Mouse (Mus musculus): ENCODE results near the gene Gpr161. TPM values are rescaled to one million over a fixed set of nuclear protein-coding genes. Genes with fewer than 3 reads are reported as not detected.
A peak's percentile ranks its signal among the peaks of the same experiment; 100 is the strongest.

Gene Gpr161
- 2.2 and 2.5 TPM in 2 replicates for polyA plus RNA-seq (2014; fragmentation: Nextera tagmentation; extraction: Ambion mirVana)

- H3K4me2 ChIP-seq (ENCODE audit: low read depth, low read length, severe bottlenecking), result no peak within 1 kb of the TSS
- H3K27me3 ChIP-seq (ENCODE audit: control insufficient read depth, insufficient read depth, low read length), result no peaks in the 10 kb centered on the region
- H3K4me3 ChIP-seq (ENCODE audit: low read depth, low read length), result no peak within 1 kb of the TSS
- no peaks in the 10 kb centered on the region for H3K9me3 ChIP-seq (ENCODE audit: control insufficient read depth, low read length)
- H3K36me3 ChIP-seq (ENCODE audit: control insufficient read depth, insufficient read depth, low read length), result no peaks in the 10 kb centered on the region
- ATAC-seq (replicated peaks; ENCODE audit: low FRiP score), result no peak
- DNase-seq (ENCODE audit: low spot score), result no peak
- no peak within 1 kb of the TSS for H3K27ac ChIP-seq (ENCODE audit: low read depth, low read length)
- 86% methylated on average over 1 of the region's 1 CpGs for WGBS
- no peak within 1 kb of the TSS for H3K9ac ChIP-seq (ENCODE audit: low read length)
- H3K4me1 ChIP-seq (replicated peaks; ENCODE audit: control insufficient read depth, insufficient read depth, low read length), result no peaks in the 10 kb centered on the region
Measured at GRCm38 (mm10) chr1:165295489-165295888, at the start of gene Gpr161. Gene Gpr161, plus strand, starts transcription at chr1:165295789.

DNA sequence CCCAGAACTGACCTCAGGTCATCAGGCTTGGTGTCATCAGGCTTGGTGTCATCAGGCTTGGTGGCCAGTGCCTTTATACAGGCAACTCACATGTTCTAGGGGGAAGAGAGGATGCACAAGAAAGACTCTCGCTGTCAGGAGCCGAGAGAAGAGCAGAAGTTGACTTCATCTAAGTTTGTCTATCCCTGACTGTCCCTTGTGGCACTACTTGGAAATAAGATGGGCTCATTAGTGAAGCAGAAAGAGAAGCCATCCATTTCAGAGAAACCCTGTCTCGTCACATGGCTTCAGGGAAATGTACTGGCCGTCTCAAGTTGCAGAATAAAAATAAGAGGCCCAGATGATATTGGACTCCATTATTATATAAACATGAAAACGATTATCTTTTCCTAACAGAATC, 49.0 kb upstream of the Gpr161 start:
- Histone ChIP-seq H3K9me3 (ENCODE audit: control insufficient read depth, low read length) (no peaks in the 10 kb centered on the region), H3K4me1 (replicated peaks; ENCODE audit: control insufficient read depth, insufficient read depth, low read length) (no peaks in the 10 kb centered on the region), H3K9ac (ENCODE audit: low read length) (no peak overlapping the region), H3K27ac (ENCODE audit: low read depth, low read length) (no peak overlapping the region), H3K27me3 (ENCODE audit: control insufficient read depth, insufficient read depth, low read length) (no peaks in the 10 kb centered on the region), H3K4me2 (ENCODE audit: low read depth, low read length, severe bottlenecking) (no peak overlapping the region), H3K36me3 (ENCODE audit: control insufficient read depth, insufficient read depth, low read length) (no peaks in the 10 kb centered on the region), H3K4me3 (ENCODE audit: low read depth, low read length) (no peak overlapping the region)
- DNase-seq (ENCODE audit: low spot score) (no peak), ATAC-seq (replicated peaks; ENCODE audit: low FRiP score) (no peak)
- 88% methylated on average over 5 of the region's 5 CpGs for WGBS

DNA sequence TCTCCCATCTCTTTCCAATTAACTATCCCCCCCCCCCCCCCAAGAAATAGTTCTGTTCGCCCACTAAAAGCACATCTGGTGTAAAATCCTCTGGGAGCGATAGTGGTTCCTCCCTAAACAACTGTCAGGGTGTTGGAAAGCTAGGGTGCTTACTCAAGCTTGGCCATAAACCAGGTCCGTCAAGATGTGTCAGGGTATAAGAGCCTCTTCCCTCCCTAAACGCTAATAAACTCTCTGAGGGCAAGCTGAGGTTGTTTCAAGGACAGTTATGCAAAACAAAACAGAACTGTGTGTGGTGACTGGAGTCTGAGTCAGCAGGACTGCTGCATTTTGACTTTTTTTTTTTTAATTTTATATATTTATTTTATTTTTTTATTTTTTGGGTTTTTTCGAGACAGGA, 48.5 kb upstream of the Gpr161 start:
- Histone ChIP-seq H3K36me3 (ENCODE audit: control insufficient read depth, insufficient read depth, low read length) (no peaks in the 10 kb centered on the region), H3K4me2 (ENCODE audit: low read depth, low read length, severe bottlenecking) (no peak overlapping the region), H3K4me1 (replicated peaks; ENCODE audit: control insufficient read depth, insufficient read depth, low read length) (no peaks in the 10 kb centered on the region), H3K4me3 (ENCODE audit: low read depth, low read length) (no peak overlapping the region), H3K9me3 (ENCODE audit: control insufficient read depth, low read length) (no peaks in the 10 kb centered on the region), H3K27ac (ENCODE audit: low read depth, low read length) (no peak overlapping the region), H3K9ac (ENCODE audit: low read length) (no peak overlapping the region), H3K27me3 (ENCODE audit: control insufficient read depth, insufficient read depth, low read length) (no peaks in the 10 kb centered on the region)
- DNase-seq (ENCODE audit: low spot score), result no peak
- 85% methylated on average over 5 of the region's 5 CpGs for whole genome bisulfite sequencing
- ATAC-seq (replicated peaks; ENCODE audit: low FRiP score), result no peak

- Histone ChIP-seq H3K9me3 (ENCODE audit: control insufficient read depth, low read length) (no peaks in the 10 kb centered on the region), H3K4me3 (ENCODE audit: low read depth, low read length) (no peak overlapping the region), H3K27me3 (ENCODE audit: control insufficient read depth, insufficient read depth, low read length) (no peaks in the 10 kb centered on the region), H3K9ac (ENCODE audit: low read length) (no peak overlapping the region), H3K27ac (ENCODE audit: low read depth, low read length) (no peak overlapping the region), H3K36me3 (ENCODE audit: control insufficient read depth, insufficient read depth, low read length) (no peaks in the 10 kb centered on the region), H3K4me1 (replicated peaks; ENCODE audit: control insufficient read depth, insufficient read depth, low read length) (no peaks in the 10 kb centered on the region), H3K4me2 (ENCODE audit: low read depth, low read length, severe bottlenecking) (no peak overlapping the region)
- DNase-seq (ENCODE audit: low spot score) (no peak), ATAC-seq (replicated peaks; ENCODE audit: low FRiP score) (no peak)
- WGBS, result 96% methylated on average over 3 of the region's 3 CpGs
Measured at GRCm38 (mm10) chr1:165247788-165248187, 47.8 kb upstream of the Gpr161 start.

GRCm38 (mm10) chr1:165248842-165249241, 46.7 kb upstream of the Gpr161 start:
- no peaks in the 10 kb centered on the region for H3K36me3 ChIP-seq (ENCODE audit: control insufficient read depth, insufficient read depth, low read length)
- DNase-seq (ENCODE audit: low spot score) (no peak), ATAC-seq (replicated peaks; ENCODE audit: low FRiP score) (no peak)
- H3K9ac ChIP-seq (ENCODE audit: low read length), result no peak overlapping the region
- no peaks in the 10 kb centered on the region for H3K4me1 ChIP-seq (replicated peaks; ENCODE audit: control insufficient read depth, insufficient read depth, low read length)
- WGBS, result 60% methylated on average over 4 of the region's 4 CpGs
- H3K27ac ChIP-seq (ENCODE audit: low read depth, low read length), result no peak overlapping the region
- H3K4me2 ChIP-seq (ENCODE audit: low read depth, low read length, severe bottlenecking), result no peak overlapping the region
- H3K4me3 ChIP-seq (ENCODE audit: low read depth, low read length), result no peak overlapping the region
- no peaks in the 10 kb centered on the region for H3K27me3 ChIP-seq (ENCODE audit: control insufficient read depth, insufficient read depth, low read length)
- no peaks in the 10 kb centered on the region for H3K9me3 ChIP-seq (ENCODE audit: control insufficient read depth, low read length)

DNA sequence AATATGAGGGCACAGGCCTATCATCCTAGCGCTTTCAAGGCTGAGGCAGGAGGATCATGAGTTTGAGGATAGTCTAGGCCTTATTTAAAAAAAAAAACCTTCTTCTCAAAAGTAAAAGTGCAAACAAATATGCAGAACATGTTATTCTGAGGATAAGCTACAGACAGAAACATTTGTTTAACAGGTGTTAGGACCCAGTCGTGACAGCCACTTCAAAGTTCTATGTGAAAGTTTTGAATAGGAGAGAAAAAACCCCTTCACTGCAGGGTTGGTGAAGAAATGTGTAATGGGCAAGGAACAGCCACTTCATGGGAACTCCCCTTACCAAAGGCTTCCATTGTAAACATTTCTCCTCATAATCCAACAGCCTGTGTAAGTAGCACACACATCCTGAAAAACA, 45.0 kb upstream of the Gpr161 start:
- H3K27ac ChIP-seq (ENCODE audit: low read depth, low read length), result no peak overlapping the region
- H3K9ac ChIP-seq (ENCODE audit: low read length), result no peak overlapping the region
- WGBS, result 79% methylated on average over 2 of the region's 2 CpGs
- no peak overlapping the region for H3K4me3 ChIP-seq (ENCODE audit: low read depth, low read length)
- H3K4me1 ChIP-seq (replicated peaks; ENCODE audit: control insufficient read depth, insufficient read depth, low read length), result no peaks in the 10 kb centered on the region
- H3K27me3 ChIP-seq (ENCODE audit: control insufficient read depth, insufficient read depth, low read length), result no peaks in the 10 kb centered on the region
- DNase-seq (ENCODE audit: low spot score) (no peak), ATAC-seq (replicated peaks; ENCODE audit: low FRiP score) (no peak)
- no peak overlapping the region for H3K4me2 ChIP-seq (ENCODE audit: low read depth, low read length, severe bottlenecking)
- no peaks in the 10 kb centered on the region for H3K9me3 ChIP-seq (ENCODE audit: control insufficient read depth, low read length)
- H3K36me3 ChIP-seq (ENCODE audit: control insufficient read depth, insufficient read depth, low read length), result no peaks in the 10 kb centered on the region

DNA sequence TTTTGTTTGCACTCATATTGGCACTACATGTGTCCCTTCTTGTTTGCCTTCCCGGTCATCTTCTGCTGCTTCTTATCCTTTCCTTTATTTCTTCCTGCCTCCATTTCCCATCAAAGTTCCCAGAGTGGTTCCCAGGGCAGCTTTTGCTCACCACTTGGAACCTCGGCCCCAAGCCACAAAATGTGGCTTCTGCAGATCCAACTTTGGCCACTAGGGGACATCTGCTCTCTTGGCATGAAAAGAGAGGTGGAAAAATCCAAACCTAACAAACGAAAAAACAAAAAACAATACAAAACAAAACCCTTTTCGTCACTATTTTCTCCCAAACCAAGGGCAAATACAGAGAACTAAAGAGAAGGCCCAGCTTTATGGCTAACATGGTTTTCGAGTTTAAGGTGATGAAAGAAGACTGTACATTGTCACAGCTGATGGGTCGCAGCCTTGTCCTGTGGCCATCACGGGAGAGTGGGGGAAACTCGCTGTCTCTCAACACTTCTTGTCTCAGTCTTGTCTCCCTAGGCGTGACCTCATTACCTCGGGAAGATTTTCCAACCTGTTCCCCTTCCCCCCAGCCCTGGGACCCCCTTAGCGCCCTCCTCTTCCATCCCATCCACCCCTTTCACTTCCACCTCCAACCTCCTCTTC, 43.4 kb upstream of the Gpr161 start:
- Histone ChIP-seq H3K4me2 (ENCODE audit: low read depth, low read length, severe bottlenecking) (0 out of 2 replicates have a peak overlapping the region, but pooled peaks have one; percentile 3), H3K9ac (ENCODE audit: low read length) (no peak overlapping the region), H3K36me3 (ENCODE audit: control insufficient read depth, insufficient read depth, low read length) (no peaks in the 10 kb centered on the region), H3K9me3 (ENCODE audit: control insufficient read depth, low read length) (no peaks in the 10 kb centered on the region), H3K4me1 (replicated peaks; ENCODE audit: control insufficient read depth, insufficient read depth, low read length) (no peaks in the 10 kb centered on the region), H3K27ac (ENCODE audit: low read depth, low read length) (no peak overlapping the region), H3K27me3 (ENCODE audit: control insufficient read depth, insufficient read depth, low read length) (no peaks in the 10 kb centered on the region), H3K4me3 (ENCODE audit: low read depth, low read length) (no peak overlapping the region)
- 49% methylated on average over 11 of the region's 11 CpGs for WGBS
- ATAC-seq (replicated peaks; ENCODE audit: low FRiP score) (peak; percentile 33; the same call in 1 of the 2 replicates), DNase-seq (ENCODE audit: low spot score) (peak; percentile 80)

- H3K4me1 ChIP-seq (replicated peaks; ENCODE audit: control insufficient read depth, insufficient read depth, low read length), result no peaks in the 10 kb centered on the region
- 90% methylated on average over 6 of the region's 6 CpGs for WGBS
- no peak overlapping the region for H3K4me2 ChIP-seq (ENCODE audit: low read depth, low read length, severe bottlenecking)
- no peak overlapping the region for H3K9ac ChIP-seq (ENCODE audit: low read length)
- H3K27ac ChIP-seq (ENCODE audit: low read depth, low read length), result no peak overlapping the region
- H3K4me3 ChIP-seq (ENCODE audit: low read depth, low read length), result no peak overlapping the region
- H3K27me3 ChIP-seq (ENCODE audit: control insufficient read depth, insufficient read depth, low read length), result no peaks in the 10 kb centered on the region
- DNase-seq (ENCODE audit: low spot score) (no peak), ATAC-seq (replicated peaks; ENCODE audit: low FRiP score) (no peak)
- no peaks in the 10 kb centered on the region for H3K36me3 ChIP-seq (ENCODE audit: control insufficient read depth, insufficient read depth, low read length)
- no peaks in the 10 kb centered on the region for H3K9me3 ChIP-seq (ENCODE audit: control insufficient read depth, low read length)
Measured at GRCm38 (mm10) chr1:165274946-165275345, 20.6 kb upstream of the Gpr161 start.

DNA sequence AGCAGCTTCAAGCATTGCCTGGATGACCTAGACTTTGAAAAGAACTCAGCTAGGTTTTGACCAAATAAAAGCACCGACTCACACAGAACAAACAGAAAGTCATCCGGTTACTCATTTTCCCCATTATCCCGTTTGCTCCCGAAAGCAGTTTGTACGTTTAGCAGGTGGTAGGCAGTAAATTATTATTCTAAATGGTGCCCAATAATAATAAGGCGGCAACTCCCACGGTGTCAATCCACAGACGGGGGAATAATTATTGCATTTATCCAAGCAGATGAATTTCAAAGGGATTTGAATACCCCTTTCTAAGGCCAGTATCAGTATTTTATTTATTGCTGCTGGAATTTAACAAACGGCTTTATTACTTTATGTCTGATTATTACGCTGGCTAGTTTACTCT, 14.8 kb upstream of the Gpr161 start:
- Histone ChIP-seq H3K9me3 (ENCODE audit: control insufficient read depth, low read length) (no peaks in the 10 kb centered on the region), H3K9ac (ENCODE audit: low read length) (peak overlapping the region; percentile 79), H3K4me2 (ENCODE audit: low read depth, low read length, severe bottlenecking) (peak overlapping the region; percentile 65), H3K4me3 (ENCODE audit: low read depth, low read length) (peak overlapping the region; percentile 71; the same call in 1 of the 2 replicates), H3K36me3 (ENCODE audit: control insufficient read depth, insufficient read depth, low read length) (no peaks in the 10 kb centered on the region), H3K27ac (ENCODE audit: low read depth, low read length) (peak overlapping the region; percentile 87; the same call in 1 of the 2 replicates), H3K27me3 (ENCODE audit: control insufficient read depth, insufficient read depth, low read length) (no peaks in the 10 kb centered on the region), H3K4me1 (replicated peaks; ENCODE audit: control insufficient read depth, insufficient read depth, low read length) (peaks cover 14% of the 10 kb centered on the region)
- 39% methylated on average over 10 of the region's 10 CpGs for WGBS
- ATAC-seq (replicated peaks; ENCODE audit: low FRiP score) (no peak), DNase-seq (ENCODE audit: low spot score) (no peak)

All from forebrain, embryonic 11.5 days (tissue).